Mouse (Mus musculus) kidney, adult 2 months (tissue): Measurements from ENCODE around the gene Mgrn1.

Source experiments
- CTCF ChIP-seq: fragments of 200-500 bp; conservative IDR thresholded peaks from 2 replicates; pipeline ENCODE4 v1.5.1; 2011; ENCODE audit warnings: low read depth, mild to moderate bottlenecking, control low read depth, low read length, moderate library complexity, mixed read lengths; ENCODE audit not compliant: insufficient read depth, insufficient read length
- POLR2A ChIP-seq: fragments of 200-500 bp; IDR thresholded peaks from one replicate; pipeline ENCODE4 v1.6.1; 2011; ENCODE audit warnings: low read depth, low read length, control low read depth

- TF ChIP-seq CTCF (no peak), POLR2A (no peak)
These were observed 17.5 kb downstream of the Mgrn1 start for GRCm38 (mm10) chr16:4903491-4904102.
